Mouse (Mus musculus): ENCODE data around the gene Lpin2. TPM values are rescaled to one million over a fixed set of nuclear protein-coding genes. Genes with fewer than 3 reads are reported as not detected.

Gene Lpin2
- polyA plus RNA-seq (2014; fragmentation: Nextera tagmentation; extraction: Ambion mirVana), result 31.6 and 35.4 TPM in 2 replicates

- DNase-seq (ENCODE audit: low spot score, missing footprints), result no peak
- Histone ChIP-seq H3K9ac (ENCODE audit: low read length) (peak within 1 kb of the TSS; percentile 90), H3K36me3 (ENCODE audit: control insufficient read depth, insufficient read depth, low read length) (no peaks in the 10 kb centered on the region), H3K27ac (ENCODE audit: low read depth, low read length) (peak within 1 kb of the TSS; percentile 89), H3K4me3 (ENCODE audit: low read depth, low read length) (peak within 1 kb of the TSS; percentile 82), H3K4me2 (peak within 1 kb of the TSS; percentile 70), H3K9me3 (ENCODE audit: control insufficient read depth, low read length) (no peaks in the 10 kb centered on the region), H3K27me3 (ENCODE audit: control insufficient read depth, insufficient read depth, low read length) (no peaks in the 10 kb centered on the region), H3K4me1 (ENCODE audit: control insufficient read depth, insufficient read depth, low read length) (peaks cover 19% of the 10 kb centered on the region)
- ATAC-seq (ENCODE audit: low FRiP score), result no peak
- WGBS, result 20% methylated on average over 6 of the region's 6 CpGs
Measured at GRCm38 (mm10) chr17:71182211-71182721, at the start of gene Lpin2. Lpin2 (plus strand) TSS chr17:71182560.

GRCm38 (mm10) chr17:71132856-71133439 is 49.4 kb upstream of the Lpin2 start:
- DNase-seq (ENCODE audit: low spot score, missing footprints) (no peak), ATAC-seq (ENCODE audit: low FRiP score) (no peak)
- no peaks in the 10 kb centered on the region for H3K27me3 ChIP-seq (ENCODE audit: control insufficient read depth, insufficient read depth, low read length)
- H3K36me3 ChIP-seq (ENCODE audit: control insufficient read depth, insufficient read depth, low read length), result no peaks in the 10 kb centered on the region
- no peak overlapping the region for H3K4me2 ChIP-seq
- WGBS, result 92% methylated on average over 11 of the region's 11 CpGs
- no peaks in the 10 kb centered on the region for H3K9me3 ChIP-seq (ENCODE audit: control insufficient read depth, low read length)
- no peak overlapping the region for H3K9ac ChIP-seq (ENCODE audit: low read length)
- no peak overlapping the region for H3K4me3 ChIP-seq (ENCODE audit: low read depth, low read length)
- H3K27ac ChIP-seq (ENCODE audit: low read depth, low read length), result no peak overlapping the region
- H3K4me1 ChIP-seq (ENCODE audit: control insufficient read depth, insufficient read depth, low read length), result no peaks in the 10 kb centered on the region

- no peak overlapping the region for H3K27ac ChIP-seq (ENCODE audit: low read depth, low read length)
- no peak overlapping the region for H3K9ac ChIP-seq (ENCODE audit: low read length)
- DNase-seq (ENCODE audit: low spot score, missing footprints) (no peak), ATAC-seq (ENCODE audit: low FRiP score) (no peak)
- H3K4me3 ChIP-seq (ENCODE audit: low read depth, low read length), result no peak overlapping the region
- H3K36me3 ChIP-seq (ENCODE audit: control insufficient read depth, insufficient read depth, low read length), result no peaks in the 10 kb centered on the region
- no peaks in the 10 kb centered on the region for H3K27me3 ChIP-seq (ENCODE audit: control insufficient read depth, insufficient read depth, low read length)
- H3K4me2 ChIP-seq, result no peak overlapping the region
- WGBS, result 91% methylated on average over 3 of the region's 3 CpGs
- no peaks in the 10 kb centered on the region for H3K9me3 ChIP-seq (ENCODE audit: control insufficient read depth, low read length)
- no peaks in the 10 kb centered on the region for H3K4me1 ChIP-seq (ENCODE audit: control insufficient read depth, insufficient read depth, low read length)
Measured at GRCm38 (mm10) chr17:71134441-71134955, 47.9 kb upstream of the Lpin2 start.

GRCm38 (mm10) chr17:71135108-71135507 is 47.3 kb upstream of the Lpin2 start:
- Histone ChIP-seq H3K9ac (ENCODE audit: low read length) (no peak overlapping the region), H3K9me3 (ENCODE audit: control insufficient read depth, low read length) (no peaks in the 10 kb centered on the region), H3K36me3 (ENCODE audit: control insufficient read depth, insufficient read depth, low read length) (no peaks in the 10 kb centered on the region), H3K27ac (ENCODE audit: low read depth, low read length) (no peak overlapping the region), H3K4me1 (ENCODE audit: control insufficient read depth, insufficient read depth, low read length) (no peaks in the 10 kb centered on the region), H3K4me3 (ENCODE audit: low read depth, low read length) (no peak overlapping the region), H3K4me2 (no peak overlapping the region), H3K27me3 (ENCODE audit: control insufficient read depth, insufficient read depth, low read length) (no peaks in the 10 kb centered on the region)
- no peak for ATAC-seq (ENCODE audit: low FRiP score)
- no peak for DNase-seq (ENCODE audit: low spot score, missing footprints)
- 77% methylated on average over 5 of the region's 5 CpGs for WGBS

GRCm38 (mm10) chr17:71135866-71136265 is 46.5 kb upstream of the Lpin2 start:
- no peak overlapping the region for H3K27ac ChIP-seq (ENCODE audit: low read depth, low read length)
- no peaks in the 10 kb centered on the region for H3K9me3 ChIP-seq (ENCODE audit: control insufficient read depth, low read length)
- H3K36me3 ChIP-seq (ENCODE audit: control insufficient read depth, insufficient read depth, low read length), result no peaks in the 10 kb centered on the region
- H3K4me1 ChIP-seq (ENCODE audit: control insufficient read depth, insufficient read depth, low read length), result no peaks in the 10 kb centered on the region
- no peak overlapping the region for H3K4me2 ChIP-seq
- no peak overlapping the region for H3K4me3 ChIP-seq (ENCODE audit: low read depth, low read length)
- no peak overlapping the region for H3K9ac ChIP-seq (ENCODE audit: low read length)
- ATAC-seq (ENCODE audit: low FRiP score) (no peak), DNase-seq (ENCODE audit: low spot score, missing footprints) (no peak)
- 86% methylated on average over 5 of the region's 5 CpGs for WGBS
- H3K27me3 ChIP-seq (ENCODE audit: control insufficient read depth, insufficient read depth, low read length), result no peaks in the 10 kb centered on the region

GRCm38 (mm10) chr17:71136384-71137333 is 45.7 kb upstream of the Lpin2 start:
- DNase-seq (ENCODE audit: low spot score, missing footprints) (no peak), ATAC-seq (ENCODE audit: low FRiP score) (no peak)
- Histone ChIP-seq H3K27ac (ENCODE audit: low read depth, low read length) (no peak overlapping the region), H3K9ac (ENCODE audit: low read length) (no peak overlapping the region), H3K36me3 (ENCODE audit: control insufficient read depth, insufficient read depth, low read length) (no peaks in the 10 kb centered on the region), H3K4me1 (ENCODE audit: control insufficient read depth, insufficient read depth, low read length) (no peaks in the 10 kb centered on the region), H3K4me3 (ENCODE audit: low read depth, low read length) (no peak overlapping the region), H3K27me3 (ENCODE audit: control insufficient read depth, insufficient read depth, low read length) (no peaks in the 10 kb centered on the region), H3K4me2 (no peak overlapping the region), H3K9me3 (ENCODE audit: control insufficient read depth, low read length) (no peaks in the 10 kb centered on the region)
- WGBS, result 90% methylated on average over 16 of the region's 16 CpGs

- Histone ChIP-seq H3K4me2 (no peak overlapping the region), H3K9ac (ENCODE audit: low read length) (no peak overlapping the region), H3K27me3 (ENCODE audit: control insufficient read depth, insufficient read depth, low read length) (no peaks in the 10 kb centered on the region), H3K4me3 (ENCODE audit: low read depth, low read length) (no peak overlapping the region), H3K9me3 (ENCODE audit: control insufficient read depth, low read length) (no peaks in the 10 kb centered on the region), H3K27ac (ENCODE audit: low read depth, low read length) (no peak overlapping the region), H3K4me1 (ENCODE audit: control insufficient read depth, insufficient read depth, low read length) (no peaks in the 10 kb centered on the region), H3K36me3 (ENCODE audit: control insufficient read depth, insufficient read depth, low read length) (no peaks in the 10 kb centered on the region)
- DNase-seq (ENCODE audit: low spot score, missing footprints) (no peak), ATAC-seq (ENCODE audit: low FRiP score) (no peak)
- WGBS, result 85% methylated on average over 2 of the region's 2 CpGs
Measured at GRCm38 (mm10) chr17:71137334-71137721, 45.0 kb upstream of the Lpin2 start.

- no peak overlapping the region for H3K9ac ChIP-seq (ENCODE audit: low read length)
- no peaks in the 10 kb centered on the region for H3K27me3 ChIP-seq (ENCODE audit: control insufficient read depth, insufficient read depth, low read length)
- 89% methylated on average over 4 of the region's 4 CpGs for WGBS
- no peaks in the 10 kb centered on the region for H3K36me3 ChIP-seq (ENCODE audit: control insufficient read depth, insufficient read depth, low read length)
- H3K4me2 ChIP-seq, result no peak overlapping the region
- no peak overlapping the region for H3K4me3 ChIP-seq (ENCODE audit: low read depth, low read length)
- no peaks in the 10 kb centered on the region for H3K4me1 ChIP-seq (ENCODE audit: control insufficient read depth, insufficient read depth, low read length)
- H3K27ac ChIP-seq (ENCODE audit: low read depth, low read length), result no peak overlapping the region
- no peak for DNase-seq (ENCODE audit: low spot score, missing footprints)
- H3K9me3 ChIP-seq (ENCODE audit: control insufficient read depth, low read length), result no peaks in the 10 kb centered on the region
- no peak for ATAC-seq (ENCODE audit: low FRiP score)
Measured at GRCm38 (mm10) chr17:71142068-71142467, 40.3 kb upstream of the Lpin2 start.

- no peaks in the 10 kb centered on the region for H3K36me3 ChIP-seq (ENCODE audit: control insufficient read depth, insufficient read depth, low read length)
- H3K27me3 ChIP-seq (ENCODE audit: control insufficient read depth, insufficient read depth, low read length), result no peaks in the 10 kb centered on the region
- no peak overlapping the region for H3K4me2 ChIP-seq
- ATAC-seq (ENCODE audit: low FRiP score), result no peak
- H3K4me1 ChIP-seq (ENCODE audit: control insufficient read depth, insufficient read depth, low read length), result no peaks in the 10 kb centered on the region
- H3K27ac ChIP-seq (ENCODE audit: low read depth, low read length), result no peak overlapping the region
- H3K4me3 ChIP-seq (ENCODE audit: low read depth, low read length), result no peak overlapping the region
- DNase-seq (ENCODE audit: low spot score, missing footprints), result peak; percentile 53
- no peak overlapping the region for H3K9ac ChIP-seq (ENCODE audit: low read length)
- WGBS, result 87% methylated on average over 4 of the region's 4 CpGs
- no peaks in the 10 kb centered on the region for H3K9me3 ChIP-seq (ENCODE audit: control insufficient read depth, low read length)
Measured at GRCm38 (mm10) chr17:71143155-71143554, 39.2 kb upstream of the Lpin2 start.

All from midbrain, embryonic 11.5 days (tissue).